Mouse (Mus musculus) hindbrain, embryonic 15.5 days (tissue): ENCODE measurements at regions not wholly inside any gene's neighbourhood (a gene's known extent, or its start where the extent isn't known, plus 50 kb on each side); places are given as distances from the start of the nearest gene placed in this dataset.

ENCODE experiments used
- ATAC-seq: fragments of 200-750 bp; cut with Nextera tagmentation; 2 replicates; pipeline ENCODE4 v1.8.0; 2017; ENCODE audit warnings: low read depth, moderate number of reproducible peaks, moderate TSS enrichment; ENCODE audit not compliant: low FRiP score
- H3K27ac ChIP-seq: fragments of 300-500 bp; sonication (generic); replicated peaks from 2 replicates; pipeline ENCODE4 v1.5.1; 2015; ENCODE audit warnings: mild to moderate bottlenecking, inconsistent platforms
- H3K27me3 ChIP-seq: fragments of 300-500 bp; sonication (generic); 2 replicates; pipeline ENCODE4 v1.6.1; 2015; ENCODE audit warnings: control low read depth, inconsistent platforms
- H3K36me3 ChIP-seq: fragments of 300-500 bp; sonication (generic); 2 replicates; pipeline ENCODE4 v1.6.1; 2015; ENCODE audit warnings: control low read depth, inconsistent platforms
- H3K4me1 ChIP-seq: fragments of 300-500 bp; sonication (generic); replicated peaks from 2 replicates; pipeline ENCODE4 v1.6.1; 2015; ENCODE audit warnings: control low read depth, inconsistent platforms
- H3K4me2 ChIP-seq: fragments of 300-500 bp; sonication (generic); 2 replicates; pipeline ENCODE4 v1.6.1; 2015; ENCODE audit warnings: moderate library complexity, mild to moderate bottlenecking, inconsistent platforms
- H3K4me3 ChIP-seq: fragments of 300-500 bp; sonication (generic); 2 replicates; pipeline ENCODE4 v1.5.1; 2015; ENCODE audit warnings: mild to moderate bottlenecking, inconsistent platforms
- H3K9ac ChIP-seq: fragments of 300-500 bp; sonication (generic); 2 replicates; pipeline ENCODE4 v1.6.1; 2015; ENCODE audit warnings: inconsistent platforms
- H3K9me3 ChIP-seq: fragments of 300-500 bp; sonication (generic); 2 replicates; pipeline ENCODE4 v1.6.1; 2016; ENCODE audit warnings: control low read depth, inconsistent platforms
- WGBS: fragments of 180-500 bp; shearing (Covaris S2); methylation state at CpG from one replicate; pipeline ENCODE4 v1.1.7; 2015; 5-methylcytosine and 5-hydroxymethylcytosine counted together

DNA sequence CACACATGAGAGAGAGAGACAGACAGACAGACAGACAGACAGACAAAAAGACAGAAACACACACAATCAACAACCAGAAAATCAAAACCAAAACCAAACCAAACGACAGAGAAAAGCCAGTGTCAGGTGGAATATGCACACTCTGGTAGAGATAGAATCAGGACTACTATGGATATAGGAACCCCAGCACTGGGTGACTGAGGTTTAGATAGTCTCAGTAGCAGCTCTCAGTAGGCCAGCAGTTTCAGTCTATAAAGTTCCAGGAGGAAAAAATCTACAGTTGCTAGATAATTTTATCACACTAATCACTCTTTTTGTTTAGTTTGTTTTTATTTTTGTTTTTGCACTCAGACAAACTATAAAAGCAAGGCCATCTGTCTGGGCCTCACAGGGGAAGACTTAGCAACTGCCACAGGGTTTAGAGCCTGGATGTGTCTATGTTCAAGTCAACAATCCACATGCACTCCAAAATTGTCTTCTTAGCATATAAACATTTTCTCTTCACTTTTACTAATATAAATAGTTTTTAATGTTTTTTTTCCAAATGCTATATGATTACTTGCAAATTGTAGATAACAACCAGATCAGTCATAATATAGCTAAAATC, 718.2 kb downstream of the Trim52 start:
- no peaks in the 10 kb centered on the region for H3K27me3 ChIP-seq
- no peaks in the 10 kb centered on the region for H3K4me1 ChIP-seq
- WGBS, result 89% methylated on average over 1 of the region's 1 CpGs
- H3K9ac ChIP-seq, result no peak overlapping the region
- no peak overlapping the region for H3K4me2 ChIP-seq
- no peaks in the 10 kb centered on the region for H3K9me3 ChIP-seq
- H3K36me3 ChIP-seq, result no peaks in the 10 kb centered on the region
- H3K4me3 ChIP-seq, result no peak overlapping the region
- H3K27ac ChIP-seq, result no peak overlapping the region
- ATAC-seq, result no peak

DNA sequence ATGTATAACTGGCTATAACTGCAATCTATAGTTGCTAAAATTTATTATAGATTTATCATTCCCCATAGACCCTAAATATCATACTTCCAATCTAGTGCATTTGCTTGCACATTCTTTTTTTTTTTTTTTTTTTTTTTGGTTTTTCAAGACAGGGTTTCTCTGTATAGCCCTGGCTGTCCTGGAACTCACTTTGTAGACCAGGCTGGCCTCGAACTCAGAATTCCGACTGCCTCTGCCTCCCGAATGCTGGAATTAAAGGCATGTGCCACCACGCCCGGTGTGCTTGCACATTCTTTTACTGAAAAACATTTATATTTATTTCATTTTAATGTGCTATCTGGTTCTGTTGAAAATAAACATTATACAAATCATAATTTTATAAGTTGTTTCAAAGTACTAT, 729.7 kb downstream of the Trim52 start:
- 84% methylated on average over 5 of the region's 5 CpGs for WGBS
- H3K9ac ChIP-seq, result no peak overlapping the region
- H3K27ac ChIP-seq, result no peak overlapping the region
- no peak overlapping the region for H3K4me3 ChIP-seq
- 0 out of 2 replicates have a peak, but pooled peaks cover 3% of the 10 kb centered on the region for H3K4me1 ChIP-seq
- H3K4me2 ChIP-seq, result no peak overlapping the region
- no peak for ATAC-seq
- H3K9me3 ChIP-seq, result no peaks in the 10 kb centered on the region
- H3K36me3 ChIP-seq, result no peaks in the 10 kb centered on the region
- H3K27me3 ChIP-seq, result no peaks in the 10 kb centered on the region

DNA sequence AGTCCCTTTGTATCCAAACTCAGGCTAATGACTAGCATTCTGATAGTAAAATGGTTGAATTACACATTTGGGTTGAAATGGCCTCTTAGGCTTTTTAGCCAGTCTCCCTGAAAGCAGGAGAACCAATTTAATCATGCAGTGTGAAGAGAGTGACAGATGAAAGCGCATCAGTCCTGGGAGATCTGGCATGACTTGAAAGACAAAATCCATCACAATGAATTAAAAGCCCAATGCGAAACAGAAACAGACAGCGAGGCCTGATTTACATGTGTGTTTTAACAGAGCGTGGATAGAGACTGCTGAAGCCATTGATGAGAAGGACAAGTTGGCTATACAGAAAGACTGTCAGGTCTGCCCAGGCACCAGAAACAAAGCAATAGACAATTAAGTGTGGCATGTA, 730.2 kb downstream of the Trim52 start:
- Histone ChIP-seq H3K4me1 (0 out of 2 replicates have a peak, but pooled peaks cover 3% of the 10 kb centered on the region), H3K4me3 (no peak overlapping the region), H3K9me3 (no peaks in the 10 kb centered on the region), H3K27ac (0 out of 2 replicates have a peak overlapping the region, but pooled peaks have one; percentile 20), H3K36me3 (no peaks in the 10 kb centered on the region), H3K4me2 (no peak overlapping the region), H3K9ac (no peak overlapping the region), H3K27me3 (no peaks in the 10 kb centered on the region)
- ATAC-seq, result peak; percentile 76
- WGBS, result 14% methylated on average over 4 of the region's 4 CpGs
